Mouse (Mus musculus) liver, adult 2 months (tissue): ENCODE data around the gene F830045P16Rik.

Experiments
- CTCF ChIP-seq: fragments of 200-500 bp; IDR thresholded peaks from 2 replicates; pipeline ENCODE4 v1.5.1; 2011; ENCODE audit warnings: low read depth, low read length, control low read depth
- POLR2A ChIP-seq: fragments of 200-500 bp; IDR thresholded peaks from 2 replicates; pipeline ENCODE4 v1.6.1; 2011; ENCODE audit warnings: low read length, control low read depth; ENCODE audit not compliant: insufficient read depth; ENCODE audit errors: extremely low read depth

GRCm38 (mm10) chr2:129549537-129550135, 13.2 kb upstream of the F830045P16Rik start:
- no peak for TF ChIP-seq CTCF
- no peak for TF ChIP-seq POLR2A
